Mouse (Mus musculus) frontal cortex, postnatal 14 days (tissue): ENCODE measurements at regions not wholly inside any gene's neighbourhood (a gene's known extent, or its start where the extent isn't known, plus 50 kb on each side); places are given as distances from the start of the nearest gene placed in this dataset.

Experiments
- DNase-seq, 2 experiments: peaks; one replicate each; pipeline ENCODE4 v3.0.0; 2022; ENCODE audit warnings: low spot score in 2 of 2

- DNase-seq, result no peak
Measured at GRCm38 (mm10) chr11:90136307-90136706, 51.2 kb upstream of the Gm45716 start.
